Mouse (Mus musculus) bone marrow macrophage, adult 2 months (primary cell): Measurements from ENCODE around the gene Gm20695. TPM values are rescaled to one million over a fixed set of nuclear protein-coding genes. Genes with fewer than 3 reads are reported as not detected.

Experiments
- H3K27ac ChIP-seq: 2 replicates; pipeline ENCODE4 v1.5.1; 2012; ENCODE audit warnings: low read depth, low read length; ENCODE audit not compliant: insufficient read depth
- H3K4me1 ChIP-seq: 2 replicates; pipeline ENCODE4 v1.6.1; 2012; ENCODE audit warnings: low read length; ENCODE audit not compliant: control insufficient read depth, insufficient read depth
- H3K4me3 ChIP-seq: 2 replicates; pipeline ENCODE4 v1.5.1; 2012; ENCODE audit warnings: mild to moderate bottlenecking, low read length, moderate library complexity; ENCODE audit not compliant: insufficient read depth
- CTCF ChIP-seq: IDR thresholded peaks from 2 replicates; pipeline ENCODE4 v1.5.1; 2012; ENCODE audit warnings: low read depth, mild to moderate bottlenecking, low read length, moderate library complexity
- POLR2A ChIP-seq: IDR thresholded peaks from 2 replicates; pipeline ENCODE4 v1.6.1; 2012; ENCODE audit warnings: mild to moderate bottlenecking, low read depth, low read length, borderline replicate concordance
- polyA plus RNA-seq: library from polyadenylated mRNA; stranded (reverse); fragments of >200 nt; gene quantifications from 2 replicates; pipeline ENCODE4 v1.2.4, GENCODE M21; 2012; ENCODE audit not compliant: missing spikeins, insufficient read depth, insufficient read length

Gm20695 gene
- polyA plus RNA-seq, 1 experiment, result 1.0 TPM

- H3K27ac ChIP-seq, result peak overlapping the region; percentile 90
- TF ChIP-seq POLR2A (no peak), CTCF (no peak)
These were observed 44.7 kb downstream of the Gm20695 start for GRCm38 (mm10) chr16:3929151-3929550.

GRCm38 (mm10) chr16:3933536-3933935, 49.1 kb downstream of the Gm20695 start:
- TF ChIP-seq CTCF (no peak), POLR2A (no peak)
- no peak overlapping the region for H3K4me3 ChIP-seq

More at GRCm38 (mm10) chr16:3929151-3929550, 44.7 kb downstream of the Gm20695 start:
- H3K4me3 ChIP-seq, result peak overlapping the region; percentile 23
- H3K4me1 ChIP-seq, result peaks cover 29% of the 10 kb centered on the region

DNA sequence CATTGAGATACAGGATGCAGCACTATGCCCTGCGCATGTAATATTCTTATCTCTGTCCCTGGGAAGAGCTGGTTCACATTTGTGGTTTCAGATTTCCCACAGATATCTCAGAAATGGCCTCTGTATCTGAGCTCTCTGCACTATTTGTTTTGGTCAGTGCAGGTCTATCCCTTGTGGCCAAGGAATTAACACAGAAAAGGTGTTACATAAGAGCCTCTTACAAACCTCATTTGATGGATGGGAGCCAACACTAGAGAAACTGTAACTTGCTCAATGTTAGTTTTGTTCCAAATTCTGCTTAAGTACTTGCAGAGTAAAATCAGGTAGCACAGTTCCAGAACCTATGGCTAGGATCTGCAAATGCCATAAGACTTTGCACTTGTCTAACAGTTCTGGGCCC, 49.6 kb downstream of the Gm20695 start:
- peaks cover 30% of the 10 kb centered on the region for H3K4me1 ChIP-seq
- H3K27ac ChIP-seq, result no peak overlapping the region
- no peak for TF ChIP-seq POLR2A
- no peak for TF ChIP-seq CTCF
- H3K4me3 ChIP-seq, result no peak overlapping the region

More at GRCm38 (mm10) chr16:3933536-3933935, 49.1 kb downstream of the Gm20695 start:
- H3K4me1 ChIP-seq, result peaks cover 33% of the 10 kb centered on the region
- H3K27ac ChIP-seq, result no peak overlapping the region

DNA sequence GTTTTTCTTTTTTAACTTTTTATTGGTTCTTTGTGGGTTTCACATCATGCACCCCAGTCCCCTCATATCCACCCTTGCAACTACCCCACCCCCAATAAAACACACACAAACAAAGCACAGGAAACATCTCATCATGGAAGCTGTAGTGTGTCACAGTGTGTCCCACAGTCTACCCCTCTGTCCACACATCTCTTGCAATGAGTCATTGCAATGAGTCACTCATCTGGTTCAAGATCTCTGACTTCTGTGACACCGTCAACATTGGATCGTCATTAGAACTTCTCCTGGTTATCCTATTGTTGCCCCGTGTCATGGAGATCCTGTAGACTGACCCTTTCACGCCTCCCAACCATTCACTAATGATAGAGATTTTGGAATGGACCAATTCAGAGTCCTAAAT, 50.3 kb downstream of the Gm20695 start:
- H3K27ac ChIP-seq, result no peak overlapping the region
- TF ChIP-seq POLR2A (no peak), CTCF (no peak)
- H3K4me3 ChIP-seq, result no peak overlapping the region
- peaks cover 26% of the 10 kb centered on the region for H3K4me1 ChIP-seq

- no peak overlapping the region for H3K4me3 ChIP-seq
- peaks cover 18% of the 10 kb centered on the region for H3K4me1 ChIP-seq
- TF ChIP-seq POLR2A (no peak), CTCF (no peak)
- no peak overlapping the region for H3K27ac ChIP-seq
These were observed 66.7 kb downstream of the Gm20695 start for GRCm38 (mm10) chr16:3951141-3951540.

GRCm38 (mm10) chr16:3956369-3956768, 71.9 kb downstream of the Gm20695 start:
- TF ChIP-seq POLR2A (no peak), CTCF (no peak)
- Histone ChIP-seq H3K4me3 (peak overlapping the region; percentile 16), H3K4me1 (peaks cover 43% of the 10 kb centered on the region), H3K27ac (peak overlapping the region; percentile 89)

DNA sequence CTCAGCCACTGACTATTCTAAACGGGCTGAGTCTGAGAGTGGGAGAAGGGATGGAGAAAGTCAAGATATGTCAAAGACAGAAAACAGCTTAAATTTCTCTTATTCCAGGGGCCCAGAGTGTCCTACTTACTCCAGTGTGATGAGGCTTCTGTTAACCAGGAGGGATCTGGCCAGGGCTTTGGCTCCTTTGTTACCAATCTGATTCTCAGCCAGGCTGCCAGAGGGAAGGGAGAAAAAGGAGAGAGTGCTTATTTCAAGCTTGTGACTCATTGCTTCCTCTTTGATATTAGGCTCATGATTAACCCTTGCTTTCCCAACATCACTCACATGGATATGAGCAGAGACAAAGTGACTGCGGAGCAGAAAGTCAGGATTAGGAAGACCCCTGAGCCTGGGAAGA, 74.8 kb downstream of the Gm20695 start:
- Histone ChIP-seq H3K27ac (peak overlapping the region; percentile 93), H3K4me3 (peak overlapping the region; percentile 74), H3K4me1 (peaks cover 39% of the 10 kb centered on the region)
- TF ChIP-seq CTCF (no peak), POLR2A (no peak)

- Histone ChIP-seq H3K4me3 (no peak overlapping the region), H3K4me1 (peaks cover 14% of the 10 kb centered on the region), H3K27ac (no peak overlapping the region)
- TF ChIP-seq CTCF (no peak), POLR2A (no peak)
These were observed 80.5 kb downstream of the Gm20695 start for GRCm38 (mm10) chr16:3964990-3965389.

DNA sequence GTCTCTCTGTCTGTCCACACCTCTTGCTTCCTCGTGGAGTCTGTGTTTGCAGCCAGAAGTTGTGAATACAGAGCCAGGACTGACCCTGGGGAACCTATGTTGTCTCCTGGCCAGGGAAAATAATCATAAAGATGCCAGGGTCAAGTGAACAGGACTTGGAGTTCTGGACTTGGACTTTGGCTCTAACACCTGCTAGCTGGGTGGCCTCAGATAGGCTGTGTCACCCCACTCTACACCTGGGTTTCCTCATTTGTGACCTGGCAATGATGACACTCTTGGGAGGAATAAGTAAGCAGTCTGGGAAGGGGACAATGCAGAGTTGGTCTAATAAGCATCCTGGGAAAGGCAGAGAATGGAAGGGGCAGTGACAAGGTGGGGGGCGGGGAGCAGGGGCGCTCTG, 81.1 kb downstream of the Gm20695 start:
- no peak for TF ChIP-seq CTCF
- TF ChIP-seq POLR2A, result no peak
- H3K27ac ChIP-seq, result no peak overlapping the region
- H3K4me1 ChIP-seq, result peaks cover 8% of the 10 kb centered on the region
- no peak overlapping the region for H3K4me3 ChIP-seq

Other genes with a start within 250 kb of the Gm20695 start
- gene Mefv, start 166.6 kb upstream of the Gm20695 start, polyA plus RNA-seq, result 62.0 and 64.0 TPM in 2 replicates
- 81.0 and 85.1 TPM in 2 replicates for gene Zfp263, start 140.6 kb upstream of the Gm20695 start, polyA plus RNA-seq
- gene Olfr15, start 53.8 kb upstream of the Gm20695 start, polyA plus RNA-seq, result not detected in 2 replicates
- gene Zfp174, start 37.4 kb upstream of the Gm20695 start, polyA plus RNA-seq, result 0.99 and 1.5 TPM in 2 replicates
- 100 and 102 TPM in 2 replicates for gene Naa60, start 12.3 kb upstream of the Gm20695 start, polyA plus RNA-seq
- gene Zfp597, start 87 bp upstream of the Gm20695 start, polyA plus RNA-seq, result 7.6 and 9.9 TPM in 2 replicates
- 3.1 and 3.6 TPM in 2 replicates for gene 1700037C18Rik, start 24.0 kb downstream of the Gm20695 start, polyA plus RNA-seq
- gene Cluap1, start 24.2 kb downstream of the Gm20695 start, polyA plus RNA-seq, result 13.7 and 18.5 TPM in 2 replicates
- gene Nlrc3, start 92.0 kb downstream of the Gm20695 start, polyA plus RNA-seq, result 5.6 and 5.7 TPM in 2 replicates
- 12.8 and 19.0 TPM in 2 replicates for gene Slx4, start 119.1 kb downstream of the Gm20695 start, polyA plus RNA-seq
- gene Dnase1, start 152.3 kb downstream of the Gm20695 start, polyA plus RNA-seq, result not detected in 2 replicates
- gene Trap1, start 193.2 kb downstream of the Gm20695 start, polyA plus RNA-seq, result 34.4 and 35.4 TPM in 2 replicates